Mouse (Mus musculus) CH12.LX (cell line): ENCODE data around the gene Dnttip2. TPM values are rescaled to one million over a fixed set of nuclear protein-coding genes. Genes with fewer than 3 reads are reported as not detected.
A peak's percentile ranks its signal among the peaks of the same experiment; 100 is the strongest.

ENCODE experiments used
- DNase-seq: peaks from one replicate; pipeline ENCODE4 v3.0.0-alpha.2; 2013; ENCODE audit errors: extremely low read depth
- H3K27ac ChIP-seq: 2 replicates; pipeline ENCODE4 v1.5.1; 2012; ENCODE audit warnings: low read depth, mild to moderate bottlenecking, control low read depth, moderate library complexity; ENCODE audit not compliant: insufficient read depth
- H3K27me3 ChIP-seq: replicated peaks from 2 replicates; pipeline ENCODE3; 2012; ENCODE audit warnings: inconsistent platforms
- H3K36me3 ChIP-seq, 2 experiments: replicated peaks in 1 of 2; 2 replicates each; pipeline versions ENCODE3 to v1.6.1; 2012; ENCODE audit warnings: inconsistent platforms in 1 of 2, low read length in 1 of 2, mild to moderate bottlenecking in 1 of 2, mixed read lengths in 1 of 2, moderate library complexity in 1 of 2; ENCODE audit not compliant: control insufficient read depth in 1 of 2, insufficient read depth in 1 of 2
- H3K4me1 ChIP-seq, 2 experiments: 2 replicates each; pipeline ENCODE4 v1.6.1; 2012; ENCODE audit warnings: inconsistent platforms in 1 of 2, moderate library complexity in 1 of 2; ENCODE audit not compliant: insufficient read depth in 2 of 2, control insufficient read depth in 1 of 2
- H3K4me2 ChIP-seq: 2 replicates; pipeline ENCODE4 v1.6.1; 2012; ENCODE audit warnings: low read depth, mild to moderate bottlenecking, control low read depth; ENCODE audit not compliant: poor library complexity, insufficient read depth, severe bottlenecking
- H3K4me3 ChIP-seq, 3 experiments: fragments of 150-350 bp in 1 of 3; sonication (generic) in 1 of 3; replicated peaks in 1 of 3; 2 replicates each; pipeline versions ENCODE3 to v1.5.1; 2011 to 2012; ENCODE audit warnings: low read depth in 2 of 3, low read length in 2 of 3, mild to moderate bottlenecking in 2 of 3, moderate library complexity in 2 of 3, control low read depth in 1 of 3, improper control_type of control experiment in 1 of 3, inconsistent platforms in 1 of 3, mixed read lengths in 1 of 3; ENCODE audit not compliant: poor library complexity in 1 of 3
- H3K79me2 ChIP-seq: replicated peaks from 2 replicates; pipeline ENCODE4 v1.6.1; 2012; ENCODE audit warnings: mild to moderate bottlenecking, moderate library complexity; ENCODE audit not compliant: control insufficient read depth, poor library complexity, insufficient read depth, severe bottlenecking; ENCODE audit errors: extremely low read depth
- H3K9ac ChIP-seq: 2 replicates; pipeline ENCODE4 v1.6.1; 2012; ENCODE audit warnings: low read depth, mild to moderate bottlenecking, control low read depth, moderate library complexity; ENCODE audit not compliant: insufficient read depth
- H3K9me3 ChIP-seq: replicated peaks from 2 replicates; pipeline ENCODE3; 2012; ENCODE audit warnings: low read length, inconsistent platforms, mixed read lengths
- BHLHE40 ChIP-seq: IDR thresholded peaks from 2 replicates; pipeline ENCODE4 v1.6.1; 2011; ENCODE audit warnings: mild to moderate bottlenecking, low read depth, low read length, improper control_type of control experiment
- CHD1 ChIP-seq: IDR thresholded peaks from 2 replicates; pipeline ENCODE4 v1.6.1; 2012; ENCODE audit warnings: low read depth, low read length, improper control_type of control experiment, inconsistent platforms
- CHD2 ChIP-seq: IDR thresholded peaks from 2 replicates; pipeline ENCODE4 v1.6.1; 2011; ENCODE audit warnings: low read length, improper control_type of control experiment
- CTCF ChIP-seq, 2 experiments: IDR thresholded peaks in 1 of 2; conservative IDR thresholded peaks in 1 of 2; 2 replicates each; pipeline ENCODE4 v1.5.1; 2011 to 2012; ENCODE audit warnings: low read depth in 2 of 2, low read length in 2 of 2, improper control_type of control experiment in 1 of 2, inconsistent platforms in 1 of 2, mild to moderate bottlenecking in 1 of 2, moderate library complexity in 1 of 2
- E2F4 ChIP-seq: IDR thresholded peaks from 2 replicates; pipeline ENCODE4 v1.6.1; 2011; ENCODE audit warnings: low read depth, low read length, improper control_type of control experiment; ENCODE audit not compliant: insufficient replicate concordance
- ELF1 ChIP-seq: IDR thresholded peaks from 2 replicates; pipeline ENCODE4 v1.6.1; 2014; ENCODE audit warnings: low read depth, mild to moderate bottlenecking, inconsistent platforms, low read length, improper control_type of control experiment
- EP300 ChIP-seq: IDR thresholded peaks from 2 replicates; pipeline ENCODE4 v1.6.1; 2011; ENCODE audit warnings: low read length, improper control_type of control experiment
- ETS1 ChIP-seq: conservative IDR thresholded peaks from 2 replicates; pipeline ENCODE4 v1.6.1; 2012; ENCODE audit warnings: low read depth, mild to moderate bottlenecking, inconsistent platforms, low read length, improper control_type of control experiment, moderate library complexity
- GABPA ChIP-seq: IDR thresholded peaks from 2 replicates; pipeline ENCODE4 v1.6.1; 2012; ENCODE audit warnings: low read depth, low read length, improper control_type of control experiment, inconsistent platforms; ENCODE audit not compliant: insufficient replicate concordance
- HCFC1 ChIP-seq: IDR thresholded peaks from 2 replicates; pipeline ENCODE4 v1.6.1; 2012; ENCODE audit warnings: low read depth, mild to moderate bottlenecking, inconsistent platforms, low read length, improper control_type of control experiment
- IRF4 ChIP-seq: IDR thresholded peaks from 2 replicates; pipeline ENCODE4 v1.6.1; 2014; ENCODE audit warnings: low read depth, mild to moderate bottlenecking, inconsistent platforms, low read length, improper control_type of control experiment
- JUN ChIP-seq: IDR thresholded peaks from 2 replicates; pipeline ENCODE4 v1.6.1; 2011; ENCODE audit warnings: low read depth, mild to moderate bottlenecking, low read length, improper control_type of control experiment, moderate library complexity; ENCODE audit not compliant: insufficient read depth
- JUND ChIP-seq: conservative IDR thresholded peaks from 2 replicates; pipeline ENCODE4 v1.6.1; 2011; ENCODE audit warnings: low read depth, low read length, improper control_type of control experiment
- KAT2A ChIP-seq: IDR thresholded peaks from 2 replicates; pipeline ENCODE4 v1.6.1; 2012; ENCODE audit warnings: low read length, improper control_type of control experiment, inconsistent platforms; ENCODE audit not compliant: insufficient replicate concordance
- MAFK ChIP-seq: IDR thresholded peaks from 2 replicates; pipeline ENCODE4 v1.6.1; 2011; ENCODE audit warnings: low read length, improper control_type of control experiment; ENCODE audit not compliant: insufficient replicate concordance
- MAX ChIP-seq: IDR thresholded peaks from 2 replicates; pipeline ENCODE4 v1.6.1; 2011; ENCODE audit warnings: low read length, improper control_type of control experiment
- MAZ ChIP-seq: IDR thresholded peaks from 2 replicates; pipeline ENCODE4 v1.6.1; 2012; ENCODE audit warnings: low read depth, mild to moderate bottlenecking, inconsistent platforms, low read length, improper control_type of control experiment, moderate library complexity
- MEF2A ChIP-seq: IDR thresholded peaks from 2 replicates; pipeline ENCODE4 v1.6.1; 2014; ENCODE audit warnings: low read depth, mild to moderate bottlenecking, inconsistent platforms, low read length, improper control_type of control experiment, borderline replicate concordance
- MXI1 ChIP-seq: IDR thresholded peaks from 2 replicates; pipeline ENCODE4 v1.6.1; 2011; ENCODE audit warnings: mild to moderate bottlenecking, low read depth, low read length, improper control_type of control experiment
- MYC ChIP-seq: IDR thresholded peaks from 2 replicates; pipeline ENCODE4 v1.6.1; 2011; ENCODE audit warnings: low read depth, mild to moderate bottlenecking, improper control_type of control experiment, low read length
- NELFE ChIP-seq: IDR thresholded peaks from 2 replicates; pipeline ENCODE4 v1.6.1; 2011; ENCODE audit warnings: low read depth, low read length, improper control_type of control experiment
- NRF1 ChIP-seq: IDR thresholded peaks from 2 replicates; pipeline ENCODE4 v1.6.1; 2014; ENCODE audit warnings: low read depth, mild to moderate bottlenecking, inconsistent platforms, low read length, improper control_type of control experiment, moderate library complexity
- PAX5 ChIP-seq: IDR thresholded peaks from 2 replicates; pipeline ENCODE4 v1.6.1; 2012; ENCODE audit warnings: low read length, inconsistent platforms, mixed read lengths
- POLR2A ChIP-seq: IDR thresholded peaks from 2 replicates; pipeline ENCODE4 v1.6.1; 2011; ENCODE audit warnings: low read depth, mild to moderate bottlenecking, improper control_type of control experiment, low read length
- POLR2AphosphoS2 ChIP-seq: IDR thresholded peaks from 2 replicates; pipeline ENCODE4 v1.6.1; 2011; ENCODE audit warnings: low read depth, low read length, improper control_type of control experiment
- RAD21 ChIP-seq: IDR thresholded peaks from 2 replicates; pipeline ENCODE4 v1.6.1; 2011; ENCODE audit warnings: low read depth, mild to moderate bottlenecking, low read length, improper control_type of control experiment, moderate library complexity
- RCOR1 ChIP-seq: conservative IDR thresholded peaks from 2 replicates; pipeline ENCODE4 v1.6.1; 2012; ENCODE audit warnings: low read depth, mild to moderate bottlenecking, inconsistent platforms, low read length, improper control_type of control experiment
- SIN3A ChIP-seq: IDR thresholded peaks from 2 replicates; pipeline ENCODE4 v1.6.1; 2012; ENCODE audit warnings: low read length, improper control_type of control experiment, inconsistent platforms
- SMC3 ChIP-seq: IDR thresholded peaks from 2 replicates; pipeline ENCODE4 v1.6.1; 2011; ENCODE audit warnings: low read depth, low read length, improper control_type of control experiment
- TBP ChIP-seq: conservative IDR thresholded peaks from 2 replicates; pipeline ENCODE4 v1.6.1; 2011; ENCODE audit warnings: low read depth, low read length, improper control_type of control experiment
- TCF12 ChIP-seq: IDR thresholded peaks from 2 replicates; pipeline ENCODE4 v1.6.1; 2014; ENCODE audit warnings: low read depth, mild to moderate bottlenecking, inconsistent platforms, low read length, improper control_type of control experiment
- UBTF ChIP-seq: IDR thresholded peaks from 2 replicates; pipeline ENCODE4 v1.6.1; 2012; ENCODE audit warnings: low read depth, mild to moderate bottlenecking, inconsistent platforms, low read length, improper control_type of control experiment, moderate library complexity
- USF1 ChIP-seq: IDR thresholded peaks from 2 replicates; pipeline ENCODE4 v1.6.1; 2014; ENCODE audit warnings: low read depth, mild to moderate bottlenecking, inconsistent platforms, low read length, improper control_type of control experiment
- USF2 ChIP-seq: conservative IDR thresholded peaks from 2 replicates; pipeline ENCODE4 v1.6.1; 2011; ENCODE audit warnings: low read depth, low read length, improper control_type of control experiment
- ZC3H11A ChIP-seq: IDR thresholded peaks from 2 replicates; pipeline ENCODE4 v1.6.1; 2012; ENCODE audit warnings: low read depth, mild to moderate bottlenecking, inconsistent platforms, low read length, improper control_type of control experiment
- ZKSCAN1 ChIP-seq: IDR thresholded peaks from 2 replicates; pipeline ENCODE4 v1.6.1; 2012; ENCODE audit warnings: low read depth, inconsistent platforms, low read length, improper control_type of control experiment, borderline replicate concordance
- ZMIZ1 ChIP-seq: IDR thresholded peaks from 2 replicates; pipeline ENCODE4 v1.6.1; 2012; ENCODE audit warnings: low read depth, mild to moderate bottlenecking, inconsistent platforms, low read length, improper control_type of control experiment
- ZNF384 ChIP-seq: IDR thresholded peaks from 2 replicates; pipeline ENCODE4 v1.6.1; 2012; ENCODE audit warnings: low read depth, low read length, improper control_type of control experiment, inconsistent platforms
- dilution Hi-C: fragments of 300-500 bp; cut with MboI; formaldehyde crosslinking; loops from 2 replicates; pipeline ENCODE4 v1.14.3; 2020; ENCODE audit warnings: low sequenced_read_pairs; ENCODE audit not compliant: extremely low pct_unique_long_range_greater_than_20kb, extremely low pct_ligation_motif_present
- in situ Hi-C: fragments of 300-500 bp; cut with MboI; formaldehyde crosslinking; loops from 3 replicates; pipeline ENCODE4 v1.14.3; 2019; ENCODE audit warnings: low sequenced_read_pairs, low pct_ligation_motif_present, low pct_unique_long_range_greater_than_20kb, mixed read lengths
- polyA plus RNA-seq: library from polyadenylated mRNA; unstranded; fragments of >175 nt; gene quantifications from 2 replicates; pipeline ENCODE4 v1.2.1, GENCODE M21; 2012; ENCODE audit warnings: low read depth; ENCODE audit not compliant: insufficient read length
- total RNA-seq, 2 experiments: library from RNA; depleted of rRNA; stranded (reverse); fragments of 300-350 nt in 1 of 2; fragments of >200 nt in 1 of 2; gene quantifications; 2 replicates each; pipeline ENCODE4 v1.2.3; 2012 to 2014

Gene Dnttip2
- total and polyA plus RNA-seq, 3 experiments = 41.9 to 141 (median 65.2) TPM

GRCm38 (mm10) chr3:122245215-122245877 is 28.8 kb upstream of the Dnttip2 start, which contains the start of gene Gclm:
Gene Gclm, plus strand, starts transcription at chr3:122245557.
- Histone ChIP-seq H3K4me2 (peak within 1 kb of the TSS; percentile 94), H3K9ac (peak within 1 kb of the TSS; percentile 90), H3K27me3 (no peaks in the 10 kb centered on the region), H3K4me1 (peaks cover 0 to 38% of the 10 kb centered on the region in 2 experiments; a peak in 2 of 4 replicates), H3K27ac (peak within 1 kb of the TSS; percentile 76), H3K36me3 (peaks cover 0 to 4% of the 10 kb centered on the region in 2 experiments), H3K4me3 (peak within 1 kb of the TSS; percentile 65 to 97 (median 91)), H3K9me3 (no peaks in the 10 kb centered on the region), H3K79me2 (peaks cover 19% of the 10 kb centered on the region)
- in situ Hi-C loops = no loop called here
- TF ChIP-seq POLR2A (peak; percentile 98), MAZ (no peak), BHLHE40 (0 out of 2 replicates have a peak, but pooled peaks have one; percentile 22), IRF4 (peak; percentile 68), MYC (peak; percentile 77; the same call in 1 of the 2 replicates), ZC3H11A (no peak), PAX5 (no peak), SMC3 (no peak), USF2 (no peak), NRF1 (peak; percentile 57; the same call in 1 of the 2 replicates), RAD21 (no peak), GABPA (no peak), POLR2AphosphoS2 (peak; percentile 73; the same call in 1 of the 2 replicates), SIN3A (peak; percentile 86), EP300 (no peak), UBTF (no peak), MXI1 (peak; percentile 87), ETS1 (no peak), NELFE (peak; percentile 89), TCF12 (peak; percentile 79), JUND (no peak), ELF1 (0 out of 2 replicates have a peak, but pooled peaks have one; percentile 34), CTCF (conservative IDR thresholded peaks at IDR 0.05 in 1 of 2, IDR thresholded peaks at IDR 0.05 in 1 of 2; ENCODE audit: low read depth in 2 of 2, low read length in 2 of 2) (peak in 1 of 2 experiments; percentile 66; a peak in 2 of 4 replicates), JUN (no peak), TBP (peak; percentile 86), ZKSCAN1 (no peak), KAT2A (0 out of 2 replicates have a peak, but pooled peaks have one; percentile 54), ZNF384 (no peak), CHD1 (no peak), E2F4 (no peak), USF1 (no peak), MAX (peak; percentile 76; the same call in 1 of the 2 replicates), ZMIZ1 (peak; percentile 90), MAFK (peak; percentile 95), CHD2 (peak; percentile 86; the same call in 1 of the 2 replicates), MEF2A (peak; percentile 51), RCOR1 (no peak), HCFC1 (peak; percentile 54)
- DNase-seq = peak; percentile 91
- dilution Hi-C loops = no loop called here
